Mouse (Mus musculus) liver, embryonic 14.5 days (tissue): Measurements from ENCODE around the gene Adamts4. TPM values are rescaled to one million over a fixed set of nuclear protein-coding genes. Genes with fewer than 3 reads are reported as not detected.
A peak's percentile ranks its signal among the peaks of the same experiment; 100 is the strongest.

Source experiments
- ATAC-seq: fragments of 200-750 bp; cut with Nextera tagmentation; 2 replicates; pipeline ENCODE4 v1.8.0; 2017; ENCODE audit warnings: moderate number of reproducible peaks, mild to moderate bottlenecking, moderate library complexity; ENCODE audit not compliant: insufficient read depth
- DNase-seq, 3 experiments: peaks; one replicate each; pipeline ENCODE4 v3.0.0-alpha.2; 2012 to 2013; ENCODE audit warnings: low read depth in 3 of 3, low spot score in 3 of 3
- H3K27ac ChIP-seq: fragments of 300-500 bp; sonication (generic); 2 replicates; pipeline ENCODE4 v1.5.1; 2014; ENCODE audit warnings: moderate library complexity, mild to moderate bottlenecking, control low read depth, inconsistent platforms
- H3K27me3 ChIP-seq: fragments of 300-500 bp; sonication (generic); 2 replicates; pipeline ENCODE4 v1.6.1; 2014; ENCODE audit warnings: mild to moderate bottlenecking, low read length, moderate library complexity; ENCODE audit not compliant: control insufficient read depth, insufficient read depth
- H3K36me3 ChIP-seq: fragments of 300-500 bp; sonication (generic); replicated peaks from 2 replicates; pipeline ENCODE4 v1.6.1; 2014; ENCODE audit warnings: low read depth; ENCODE audit not compliant: control insufficient read depth, insufficient read depth
- H3K4me1 ChIP-seq, 2 experiments: fragments of 200-500 bp in 1 of 2; fragments of 300-500 bp in 1 of 2; sonication (generic) in 1 of 2; replicated peaks; 2 replicates each; pipeline ENCODE4 v1.6.1; 2012 to 2014; ENCODE audit warnings: antibody characterized with exemption in 1 of 2, inconsistent platforms in 1 of 2, low read length in 1 of 2; ENCODE audit not compliant: control insufficient read depth in 2 of 2, insufficient read depth in 2 of 2
- H3K4me2 ChIP-seq: fragments of 300-500 bp; sonication (generic); 2 replicates; pipeline ENCODE4 v1.6.1; 2014; ENCODE audit warnings: low read depth, mild to moderate bottlenecking, control low read depth, moderate library complexity
- H3K4me3 ChIP-seq, 2 experiments: fragments of 200-500 bp in 1 of 2; fragments of 300-500 bp in 1 of 2; sonication (generic) in 1 of 2; 2 replicates each; pipeline ENCODE4 v1.5.1; 2012 to 2014; ENCODE audit warnings: low read depth in 2 of 2, low read length in 2 of 2, mild to moderate bottlenecking in 2 of 2, control low read depth in 1 of 2, inconsistent platforms in 1 of 2, moderate library complexity in 1 of 2; ENCODE audit not compliant: insufficient read depth in 1 of 2
- H3K9ac ChIP-seq: fragments of 300-500 bp; sonication (generic); replicated peaks from 2 replicates; pipeline ENCODE4 v1.6.1; 2014; ENCODE audit warnings: mild to moderate bottlenecking, control low read depth, moderate library complexity
- H3K9me3 ChIP-seq: fragments of 300-500 bp; sonication (generic); 2 replicates; pipeline ENCODE4 v1.6.1; 2016; ENCODE audit warnings: low read length, mixed read lengths; ENCODE audit not compliant: control insufficient read depth
- CTCF ChIP-seq: IDR thresholded peaks from 2 replicates; pipeline ENCODE4 v1.5.1; 2016; ENCODE audit warnings: antibody characterized with exemption, low read depth, control low read depth
- EP300 ChIP-seq: IDR thresholded peaks from 2 replicates; pipeline ENCODE4 v1.6.1; 2016; ENCODE audit warnings: antibody characterized with exemption, low read depth
- WGBS: fragments of 180-500 bp; shearing (Covaris S2); extraction: QIAGEN DNeasy Blood & Tissue Kit; methylation state at CpG from one replicate; pipeline ENCODE4 v1.1.7; 2014; ENCODE audit not compliant: insufficient replicate concordance; 5-methylcytosine and 5-hydroxymethylcytosine counted together
- polyA plus RNA-seq, 2 experiments: library from polyadenylated mRNA; depleted of rRNA in 1 of 2; stranded (reverse) in 1 of 2; unstranded in 1 of 2; fragments of >200 nt; fragmentation: Nextera tagmentation in 1 of 2; extraction: Ambion mirVana in 1 of 2; gene quantifications; 2 replicates each; pipeline versions ENCODE4 v1.2.1 to v1.2.3; 2012 to 2014

The Adamts4 gene
- polyA plus RNA-seq, 2 experiments: 0.13 to 0.17 TPM

- no peaks in the 10 kb centered on the region for H3K9me3 ChIP-seq
- H3K36me3 ChIP-seq: peaks cover 76% of the 10 kb centered on the region
- no peak overlapping the region for H3K4me2 ChIP-seq
- H3K4me1 ChIP-seq: peaks cover 11 to 15% of the 10 kb centered on the region in 2 experiments
- H3K27ac ChIP-seq: no peak overlapping the region
- no peak for TF ChIP-seq EP300
- TF ChIP-seq CTCF: no peak; the same call in 1 of the 2 replicates
- 90% methylated on average over 14 of the region's 14 CpGs for WGBS
- DNase-seq (no peak), ATAC-seq (no peak)
- no peak overlapping the region for H3K9ac ChIP-seq
- H3K4me3 ChIP-seq: no peak overlapping the region
- no peaks in the 10 kb centered on the region for H3K27me3 ChIP-seq
Observed at GRCm38 (mm10) chr1:171276110-171276748, 26.0 kb downstream of the Adamts4 start.

- Histone ChIP-seq H3K9ac (peak overlapping the region; percentile 34), H3K27me3 (no peaks in the 10 kb centered on the region), H3K4me3 (peak overlapping the region; percentile 66 to 93; a peak in 3 of 4 replicates), H3K4me1 (peaks cover 8 to 11% of the 10 kb centered on the region in 2 experiments; a peak in 3 of 4 replicates), H3K27ac (peak overlapping the region; percentile 10; the same call in 1 of the 2 replicates), H3K36me3 (peaks cover 70% of the 10 kb centered on the region), H3K9me3 (no peaks in the 10 kb centered on the region), H3K4me2 (peak overlapping the region; percentile 95)
- no peak for ATAC-seq
- DNase-seq: no peak
- no peak for TF ChIP-seq EP300
- TF ChIP-seq CTCF: no peak
- WGBS: 87% methylated on average over 10 of the region's 10 CpGs
Observed at GRCm38 (mm10) chr1:171277736-171278135, 27.5 kb downstream of the Adamts4 start.

- Histone ChIP-seq H3K4me3 (peak overlapping the region; percentile 66 to 93), H3K36me3 (peaks cover 72% of the 10 kb centered on the region), H3K4me1 (peaks cover 8 to 13% of the 10 kb centered on the region in 2 experiments; a peak in 3 of 4 replicates), H3K27ac (peak overlapping the region; percentile 10; the same call in 1 of the 2 replicates), H3K9me3 (no peaks in the 10 kb centered on the region), H3K9ac (peak overlapping the region; percentile 100), H3K27me3 (no peaks in the 10 kb centered on the region), H3K4me2 (peak overlapping the region; percentile 95)
- 95% methylated on average over 8 of the region's 8 CpGs for WGBS
- no peak for DNase-seq
- ATAC-seq: no peak
- TF ChIP-seq CTCF (no peak), EP300 (no peak)
Observed at GRCm38 (mm10) chr1:171278436-171278835, 28.2 kb downstream of the Adamts4 start.

GRCm38 (mm10) chr1:171279012-171279705 lies 28.9 kb downstream of the Adamts4 start:
- H3K36me3 ChIP-seq: peaks cover 70% of the 10 kb centered on the region
- H3K9ac ChIP-seq: peak overlapping the region; percentile 100
- ATAC-seq: no peak
- H3K27me3 ChIP-seq: no peaks in the 10 kb centered on the region
- H3K4me3 ChIP-seq: peak overlapping the region; percentile 66 to 93
- H3K4me1 ChIP-seq: peaks cover 8 to 13% of the 10 kb centered on the region in 2 experiments; a peak in 3 of 4 replicates
- peak overlapping the region; percentile 95 for H3K4me2 ChIP-seq
- no peak for DNase-seq
- H3K27ac ChIP-seq: peak overlapping the region; percentile 96
- H3K9me3 ChIP-seq: no peaks in the 10 kb centered on the region
- WGBS: 87% methylated on average over 14 of the region's 14 CpGs
- TF ChIP-seq EP300: no peak
- no peak for TF ChIP-seq CTCF

GRCm38 (mm10) chr1:171279721-171280120 lies 29.5 kb downstream of the Adamts4 start:
- peak overlapping the region; percentile 95 for H3K4me2 ChIP-seq
- ATAC-seq (no peak), DNase-seq (no peak)
- peak overlapping the region; percentile 66 to 93 for H3K4me3 ChIP-seq
- peaks cover 8 to 13% of the 10 kb centered on the region in 2 experiments; a peak in 3 of 4 replicates for H3K4me1 ChIP-seq
- H3K9me3 ChIP-seq: no peaks in the 10 kb centered on the region
- no peaks in the 10 kb centered on the region for H3K27me3 ChIP-seq
- H3K9ac ChIP-seq: peak overlapping the region; percentile 100
- H3K27ac ChIP-seq: peak overlapping the region; percentile 96
- WGBS: 42% methylated on average over 5 of the region's 5 CpGs
- TF ChIP-seq EP300 (no peak), CTCF (no peak)
- H3K36me3 ChIP-seq: peaks cover 68% of the 10 kb centered on the region
